In genomic region chr16:37011922-37012289, GRCm38 (mm10) we compare ENCODE assay signal across 7 mouse cellular contexts. TPM values are rescaled to one million over a fixed set of nuclear protein-coding genes. Genes with fewer than 3 reads are reported as not detected.
DNase-seq lines count a peak whose midpoint lies in the region; ATAC-seq and TF ChIP-seq lines count a peak whose summit lies in the region.

No protein-coding gene starts in this region.

- H3K4me2 ChIP-seq in embryonic facial prominence, embryonic 14.5 days (ENCODE audit: low read depth, low read length): peak overlapping the region; percentile 91
- peak overlapping the region; percentile 74 for H3K4me2 ChIP-seq in intestine, embryonic 16.5 days (ENCODE audit: low read depth, low read length)
- H3K4me2 ChIP-seq in neural tube, embryonic 13.5 days: peak overlapping the region; percentile 84

- WGBS in embryonic facial prominence, embryonic 14.5 days: 0% methylated on average over 26 of the region's 26 CpGs
- under 1% methylated on average over 26 of the region's 26 CpGs for WGBS in intestine, embryonic 16.5 days
- WGBS in neural tube, embryonic 13.5 days: 0% methylated on average over 26 of the region's 26 CpGs

- H3K4me3 ChIP-seq in left cerebral cortex, adult 2 months: peak overlapping the region; percentile 73
- peak overlapping the region; percentile 83 for H3K4me3 ChIP-seq in embryonic facial prominence, embryonic 14.5 days (ENCODE audit: low read depth, low read length)
- peak overlapping the region; percentile 81 for H3K4me3 ChIP-seq in intestine, embryonic 16.5 days (ENCODE audit: low read length)
- peak overlapping the region; percentile 76 for H3K4me3 ChIP-seq in neural tube, embryonic 13.5 days

- TF ChIP-seq CTCF in left cerebral cortex, adult 2 months (IDR thresholded peaks at IDR 0.05): no peak

- H3K9me3 ChIP-seq in embryonic facial prominence, embryonic 14.5 days (ENCODE audit: control insufficient read depth, low read length): no peaks in the 10 kb centered on the region
- H3K9me3 ChIP-seq in intestine, embryonic 16.5 days (ENCODE audit: control insufficient read depth, low read length): no peaks in the 10 kb centered on the region
- H3K9me3 ChIP-seq in neural tube, embryonic 13.5 days: no peaks in the 10 kb centered on the region

- no peak for ATAC-seq in embryonic facial prominence, embryonic 14.5 days (ENCODE audit: low read depth)
- peak; percentile 80 for ATAC-seq in intestine, embryonic 16.5 days
- peak; percentile 70 for ATAC-seq in neural tube, embryonic 13.5 days (ENCODE audit: low read depth)

- peak overlapping the region; percentile 76 for H3K9ac ChIP-seq in embryonic facial prominence, embryonic 14.5 days (ENCODE audit: low read depth, low read length)
- peak overlapping the region; percentile 84 for H3K9ac ChIP-seq in intestine, embryonic 16.5 days (ENCODE audit: low read depth, low read length)
- peak overlapping the region; percentile 64 for H3K9ac ChIP-seq in neural tube, embryonic 13.5 days

- no peak for DNase-seq in left cerebral cortex, adult 2 months (ENCODE audit: extremely low spot score in 1 of 2, low spot score in 2 of 2)
- no peak for DNase-seq in left cerebral cortex, adult 11 months (ENCODE audit: low spot score)
- no peak for DNase-seq in embryonic facial prominence, embryonic 14.5 days (ENCODE audit: low spot score)
- DNase-seq in thymus, postnatal 25 days: no peak
- DNase-seq in retina, embryonic 14.5 days (ENCODE audit: low spot score): no peak

- H3K4me1 ChIP-seq in embryonic facial prominence, embryonic 14.5 days (ENCODE audit: control insufficient read depth, insufficient read depth, low read length): no peaks in the 10 kb centered on the region
- peaks cover 6% of the 10 kb centered on the region for H3K4me1 ChIP-seq in intestine, embryonic 16.5 days (ENCODE audit: control insufficient read depth, insufficient read depth, low read length)
- H3K4me1 ChIP-seq in neural tube, embryonic 13.5 days (replicated peaks): peaks cover 20% of the 10 kb centered on the region

- intact Hi-C loops in left cerebral cortex, adult 2 months (cut with DNase I): loop anchor here (2.0 to 5.0 kb wide), 6 partner anchors 67 to 970 kb away; partner anchors contain the start of genes Eaf2, Golgb1, Iqcb1 and Wdr5b

- H3K27me3 ChIP-seq in embryonic facial prominence, embryonic 14.5 days (replicated peaks; ENCODE audit: control insufficient read depth, insufficient read depth, low read length): no peaks in the 10 kb centered on the region
- H3K27me3 ChIP-seq in intestine, embryonic 16.5 days (replicated peaks; ENCODE audit: control insufficient read depth, insufficient read depth, low read length): no peaks in the 10 kb centered on the region
- no peaks in the 10 kb centered on the region for H3K27me3 ChIP-seq in neural tube, embryonic 13.5 days

- no peak overlapping the region for H3K27ac ChIP-seq in left cerebral cortex, adult 2 months
- H3K27ac ChIP-seq in embryonic facial prominence, embryonic 14.5 days (replicated peaks; ENCODE audit: low read depth, low read length): no peak overlapping the region
- H3K27ac ChIP-seq in intestine, embryonic 16.5 days (ENCODE audit: low read length): no peak overlapping the region
- H3K27ac ChIP-seq in neural tube, embryonic 13.5 days (replicated peaks): no peak overlapping the region

- peaks cover 4% of the 10 kb centered on the region; the same call in 1 of the 2 replicates for H3K36me3 ChIP-seq in embryonic facial prominence, embryonic 14.5 days (ENCODE audit: control insufficient read depth, insufficient read depth, low read length)
- no peaks in the 10 kb centered on the region for H3K36me3 ChIP-seq in intestine, embryonic 16.5 days (ENCODE audit: control insufficient read depth, insufficient read depth, low read length)
- H3K36me3 ChIP-seq in neural tube, embryonic 13.5 days: peaks cover 3% of the 10 kb centered on the region; the same call in 1 of the 2 replicates

RNA-seq across cellular contexts. Expression of gene Polq, which starts 0.3 kb away (rescaled TPM):
- 1 to 10 TPM; 1.7 to 2.1 TPM for total RNA-seq in left cerebral cortex, adult 2 months (2021)
- 4.4 and 5.1 TPM in 2 replicates for polyA plus RNA-seq in embryonic facial prominence, embryonic 14.5 days (2014; fragmentation: Nextera tagmentation; extraction: Ambion mirVana)
- polyA plus RNA-seq in intestine, embryonic 16.5 days (2015; fragmentation: Nextera tagmentation; extraction: Ambion mirVana): 3.4 and 3.7 TPM in 2 replicates
- 3.5 and 4.2 TPM in 2 replicates for polyA plus RNA-seq in neural tube, embryonic 13.5 days (2015; fragmentation: Nextera tagmentation; extraction: Ambion mirVana)

RNA-seq across cellular contexts. Expression of gene Fbxo40, which starts 21.6 kb away (rescaled TPM):
- total RNA-seq in left cerebral cortex, adult 2 months (2021): under 1 TPM in 1 of 2 experiments, not detected in 1; 0.36 TPM
- polyA plus RNA-seq in embryonic facial prominence, embryonic 14.5 days (2014; fragmentation: Nextera tagmentation; extraction: Ambion mirVana): 0.84 and 0.86 TPM in 2 replicates
- polyA plus RNA-seq in intestine, embryonic 16.5 days (2015; fragmentation: Nextera tagmentation; extraction: Ambion mirVana): not detected in 2 replicates
- 0.06 TPM in 1 of 2 replicates, not detected in the other for polyA plus RNA-seq in neural tube, embryonic 13.5 days (2015; fragmentation: Nextera tagmentation; extraction: Ambion mirVana)
